Mouse (Mus musculus) frontal cortex, postnatal 10 days (tissue): ENCODE data around the gene Ccng1.
A peak's percentile ranks its signal among the peaks of the same experiment; 100 is the strongest.

Source experiments
- DNase-seq, 2 experiments: peaks; one replicate each; pipeline ENCODE4 v3.0.0; 2022; ENCODE audit warnings: low spot score in 2 of 2, mixed read lengths in 1 of 2

Gene Ccng1

GRCm38 (mm10) chr11:40755109-40755627 is at the start of gene Ccng1:
Gene Ccng1, minus strand, starts transcription at chr11:40755311.
- DNase-seq: peak; percentile 87 to 88

GRCm38 (mm10) chr11:40790307-40790706 is 35.2 kb upstream of the Ccng1 start:
- no peak for DNase-seq

GRCm38 (mm10) chr11:40789701-40790100 is 34.6 kb upstream of the Ccng1 start:
- DNase-seq: no peak

GRCm38 (mm10) chr11:40786900-40787299 is 31.8 kb upstream of the Ccng1 start:
- DNase-seq: no peak

GRCm38 (mm10) chr11:40784326-40784725 is 29.2 kb upstream of the Ccng1 start:
- peak; percentile 11 to 25 for DNase-seq

- no peak for DNase-seq
Measured at GRCm38 (mm10) chr11:40783346-40783745, 28.2 kb upstream of the Ccng1 start.

- DNase-seq: no peak
Measured at GRCm38 (mm10) chr11:40781857-40782256, 26.7 kb upstream of the Ccng1 start.

GRCm38 (mm10) chr11:40775315-40776269 is 20.5 kb upstream of the Ccng1 start:
- no peak for DNase-seq

- no peak for DNase-seq
Measured at GRCm38 (mm10) chr11:40764690-40765089, 9.6 kb upstream of the Ccng1 start.

- DNase-seq: no peak
Measured at GRCm38 (mm10) chr11:40763395-40763794, 8.3 kb upstream of the Ccng1 start.

- DNase-seq: no peak
Measured at GRCm38 (mm10) chr11:40759896-40760295, 4.8 kb upstream of the Ccng1 start.

- DNase-seq: no peak
Measured at GRCm38 (mm10) chr11:40755968-40756367, 857 bp upstream of the Ccng1 start.

- DNase-seq: no peak
Measured at GRCm38 (mm10) chr11:40754664-40755107, 425 bp downstream of the Ccng1 start.

- no peak for DNase-seq
Measured at GRCm38 (mm10) chr11:40753836-40754235, 1.3 kb downstream of the Ccng1 start.

- DNase-seq: no peak
Measured at GRCm38 (mm10) chr11:40747716-40748115, 7.4 kb downstream of the Ccng1 start.

- no peak for DNase-seq
Measured at GRCm38 (mm10) chr11:40746361-40746760, 8.8 kb downstream of the Ccng1 start.

GRCm38 (mm10) chr11:40744348-40744747 is 10.8 kb downstream of the Ccng1 start:
- no peak for DNase-seq

- DNase-seq: no peak
Measured at GRCm38 (mm10) chr11:40741605-40742262, 13.4 kb downstream of the Ccng1 start.

GRCm38 (mm10) chr11:40737369-40737768 is 17.7 kb downstream of the Ccng1 start:
- DNase-seq: no peak

GRCm38 (mm10) chr11:40734251-40734752 is 20.8 kb downstream of the Ccng1 start:
- DNase-seq: no peak

- DNase-seq: peak; percentile 93
Measured at GRCm38 (mm10) chr11:40733339-40734174, 21.6 kb downstream of the Ccng1 start, which contains the start of the genes Hmmr and Nudcd2. Gene Hmmr, minus strand, starts transcription at chr11:40733422. Gene Nudcd2, plus strand, starts transcription at chr11:40733667.
